Mouse (Mus musculus) embryonic facial prominence, embryonic 13.5 days (tissue): Measurements from ENCODE around the gene Zbtb16. TPM values are rescaled to one million over a fixed set of nuclear protein-coding genes. Genes with fewer than 3 reads are reported as not detected.

ENCODE experiments used
- ATAC-seq: fragments of 200-750 bp; cut with Nextera tagmentation; 2 replicates; pipeline ENCODE4 v1.8.0; 2017; ENCODE audit warnings: low read depth; ENCODE audit not compliant: insufficient number of reproducible peaks, insufficient read depth, low FRiP score, low TSS enrichment
- H3K27ac ChIP-seq: fragments of 300-500 bp; sonication (generic); 2 replicates; pipeline ENCODE4 v1.5.1; 2015; ENCODE audit warnings: moderate library complexity, mild to moderate bottlenecking, inconsistent platforms
- H3K27me3 ChIP-seq: fragments of 300-500 bp; sonication (generic); 2 replicates; pipeline ENCODE4 v1.6.1; 2015; ENCODE audit warnings: mild to moderate bottlenecking, inconsistent platforms
- H3K36me3 ChIP-seq: fragments of 300-500 bp; sonication (generic); 2 replicates; pipeline ENCODE4 v1.6.1; 2015; ENCODE audit warnings: mild to moderate bottlenecking, inconsistent platforms
- H3K4me1 ChIP-seq: fragments of 300-500 bp; sonication (generic); 2 replicates; pipeline ENCODE4 v1.6.1; 2015; ENCODE audit warnings: inconsistent platforms
- H3K4me2 ChIP-seq: fragments of 300-500 bp; sonication (generic); 2 replicates; pipeline ENCODE4 v1.6.1; 2015; ENCODE audit warnings: moderate library complexity, mild to moderate bottlenecking, inconsistent platforms
- H3K4me3 ChIP-seq: fragments of 300-500 bp; sonication (generic); 2 replicates; pipeline ENCODE4 v1.5.1; 2015; ENCODE audit warnings: mild to moderate bottlenecking, inconsistent platforms
- H3K9ac ChIP-seq: fragments of 300-500 bp; sonication (generic); 2 replicates; pipeline ENCODE4 v1.6.1; 2015; ENCODE audit warnings: mild to moderate bottlenecking, inconsistent platforms
- H3K9me3 ChIP-seq: fragments of 300-500 bp; sonication (generic); 2 replicates; pipeline ENCODE4 v1.6.1; 2016; ENCODE audit warnings: inconsistent platforms
- WGBS: fragments of 180-500 bp; shearing (Covaris S2); methylation state at CpG from one replicate; pipeline ENCODE4 v1.1.7; 2015; ENCODE audit warnings: mixed read lengths; 5-methylcytosine and 5-hydroxymethylcytosine counted together
- polyA plus RNA-seq: library from polyadenylated mRNA; unstranded; fragments of >200 nt; fragmentation: Nextera tagmentation; extraction: Ambion mirVana; gene quantifications from 2 replicates; pipeline ENCODE4 v1.2.1, GENCODE M21; 2015

Zbtb16 gene
- polyA plus RNA-seq, 1 experiment from 2014 or later = 2.2 TPM

DNA sequence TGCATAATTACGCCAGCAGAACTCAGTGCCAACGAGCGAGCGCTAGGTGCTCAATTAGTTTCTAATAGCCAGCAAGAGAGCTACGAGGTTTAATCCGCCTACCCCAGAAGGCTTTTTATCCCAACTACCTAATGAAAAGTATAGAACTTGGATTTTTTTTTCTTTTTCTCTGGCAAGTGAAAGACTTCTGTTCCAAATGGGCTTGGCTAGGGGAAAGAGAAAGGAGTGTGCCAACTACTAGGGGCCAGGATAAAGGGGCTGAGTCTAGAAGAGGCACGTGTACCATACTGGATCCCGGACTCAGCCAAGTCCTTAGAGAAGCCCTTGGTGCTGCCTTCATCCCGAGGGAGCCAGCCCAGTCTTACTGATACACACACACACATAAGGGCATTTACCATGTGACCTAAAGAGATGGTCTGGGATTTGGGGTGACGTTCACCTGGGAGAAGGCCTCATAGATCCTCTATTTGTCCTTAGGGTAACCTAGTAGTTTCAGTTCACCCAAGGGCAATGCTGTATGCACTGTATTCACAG is 105.5 kb downstream of the Zbtb16 start:
- 79% methylated on average over 10 of the region's 10 CpGs for WGBS
- Histone ChIP-seq H3K4me2 (no peak overlapping the region), H3K36me3 (no peaks in the 10 kb centered on the region), H3K27me3 (peaks cover 72% of the 10 kb centered on the region), H3K9me3 (no peaks in the 10 kb centered on the region), H3K9ac (no peak overlapping the region), H3K27ac (no peak overlapping the region), H3K4me1 (peaks cover 54% of the 10 kb centered on the region), H3K4me3 (no peak overlapping the region)
- ATAC-seq = no peak

DNA sequence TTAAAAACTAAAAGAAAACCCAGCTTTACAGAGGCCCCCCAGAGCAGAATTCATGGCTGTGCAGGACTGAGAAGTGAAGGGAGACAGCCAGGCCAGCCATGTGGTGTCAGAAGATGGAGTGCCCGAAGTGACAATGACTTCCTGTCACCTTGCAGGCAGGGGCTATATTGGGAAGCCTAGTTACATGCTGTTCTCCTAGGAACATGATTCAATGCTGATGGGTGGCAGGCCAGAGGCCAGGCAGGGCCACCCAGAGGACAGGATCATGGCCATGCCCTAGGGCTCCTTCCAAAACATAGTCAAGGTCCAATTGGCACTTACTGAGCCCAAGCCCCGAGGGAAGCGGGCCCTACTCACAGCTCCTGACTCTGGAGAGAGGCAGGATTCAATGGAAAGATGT is 106.6 kb downstream of the Zbtb16 start:
- Histone ChIP-seq H3K9ac (no peak overlapping the region), H3K27ac (no peak overlapping the region), H3K27me3 (peaks cover 66% of the 10 kb centered on the region), H3K4me1 (peaks cover 44% of the 10 kb centered on the region), H3K4me3 (no peak overlapping the region), H3K36me3 (no peaks in the 10 kb centered on the region), H3K9me3 (no peaks in the 10 kb centered on the region), H3K4me2 (no peak overlapping the region)
- no peak for ATAC-seq
- WGBS = 74% methylated on average over 3 of the region's 3 CpGs

DNA sequence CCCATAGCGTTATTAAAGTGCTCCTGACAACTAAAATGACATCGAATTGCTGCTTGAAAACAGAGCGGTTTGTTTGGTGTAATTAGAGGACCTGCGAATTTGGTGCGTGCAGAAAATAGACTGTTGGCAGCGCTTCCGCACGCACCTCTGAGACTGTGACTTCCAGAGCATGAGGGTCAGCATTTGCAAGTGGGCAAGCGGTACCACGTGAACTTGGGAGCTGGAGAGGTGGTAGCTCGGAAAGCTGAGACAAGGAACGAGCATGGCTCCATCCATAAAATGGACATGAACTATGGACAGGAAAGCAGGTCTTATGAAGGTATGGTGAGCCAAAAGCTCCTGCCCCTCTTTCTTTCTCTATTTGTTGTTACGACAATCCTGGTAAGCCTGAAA is 107.3 kb downstream of the Zbtb16 start:
- ATAC-seq = no peak
- Histone ChIP-seq H3K4me2 (no peak overlapping the region), H3K36me3 (no peaks in the 10 kb centered on the region), H3K27ac (no peak overlapping the region), H3K9me3 (no peaks in the 10 kb centered on the region), H3K27me3 (peaks cover 69% of the 10 kb centered on the region), H3K9ac (no peak overlapping the region), H3K4me3 (no peak overlapping the region), H3K4me1 (peaks cover 39% of the 10 kb centered on the region)
- WGBS = 43% methylated on average over 13 of the region's 13 CpGs

DNA sequence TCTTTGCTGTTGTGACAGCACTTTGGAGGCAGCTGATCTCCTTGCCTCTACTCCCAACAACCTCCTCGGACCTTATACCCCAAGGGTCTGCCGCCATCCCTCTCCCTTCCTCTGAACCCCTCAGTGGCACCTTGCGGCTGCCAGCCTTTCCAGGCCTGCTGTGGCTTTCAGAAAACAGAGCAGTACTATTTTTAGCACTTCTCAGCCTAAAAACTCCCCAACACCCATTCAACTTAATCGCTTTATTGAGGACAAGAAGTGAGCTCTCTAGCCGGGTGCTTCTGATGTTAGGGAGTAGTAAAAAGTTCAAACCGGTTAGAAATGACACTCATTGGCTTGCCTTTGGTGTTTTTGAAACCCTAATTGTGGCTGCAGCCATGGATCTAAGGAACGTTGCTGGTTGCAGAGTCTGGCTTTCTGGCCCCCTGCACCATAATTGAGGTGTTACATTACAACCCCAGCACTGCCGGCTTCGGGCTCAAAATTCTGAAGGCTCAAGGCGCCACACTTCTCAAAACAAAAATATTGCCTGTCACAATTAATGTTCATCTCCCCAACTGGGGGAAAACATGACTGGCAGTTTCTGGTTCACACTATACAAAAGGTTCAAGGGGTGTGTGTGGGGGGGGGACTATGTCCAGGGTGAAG is 107.8 kb downstream of the Zbtb16 start:
- H3K27ac ChIP-seq = peak overlapping the region; percentile 44; the same call in 1 of the 2 replicates
- ATAC-seq = no peak

DNA sequence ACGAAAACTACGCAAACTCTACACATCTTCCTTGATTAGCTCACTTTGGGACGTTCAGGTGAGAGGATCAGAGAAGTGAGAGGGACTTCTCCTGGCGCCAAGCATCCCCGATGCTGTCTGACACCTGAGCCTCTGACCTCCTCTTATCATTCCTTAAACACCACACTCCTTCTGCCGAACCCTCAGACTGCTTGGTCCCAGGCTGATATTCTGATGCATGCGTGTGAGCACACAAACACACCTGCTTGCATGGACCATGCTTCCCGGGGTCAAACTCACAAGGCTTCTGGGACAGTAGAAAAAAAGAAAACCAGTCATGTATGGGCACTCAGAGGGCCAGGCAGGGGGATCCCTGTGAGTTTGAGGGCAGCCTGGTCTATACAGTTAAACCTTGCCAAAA is 109.7 kb downstream of the Zbtb16 start:
- H3K27me3 ChIP-seq = peaks cover 49% of the 10 kb centered on the region
- no peak overlapping the region for H3K27ac ChIP-seq
- no peak overlapping the region for H3K4me3 ChIP-seq
- no peak overlapping the region for H3K9ac ChIP-seq
- H3K4me2 ChIP-seq = no peak overlapping the region
- no peaks in the 10 kb centered on the region for H3K9me3 ChIP-seq
- H3K36me3 ChIP-seq = no peaks in the 10 kb centered on the region
- WGBS = 81% methylated on average over 8 of the region's 8 CpGs
- H3K4me1 ChIP-seq = peaks cover 39% of the 10 kb centered on the region
- no peak for ATAC-seq

More for the DNA sequence above, 107.8 kb downstream of the Zbtb16 start:
- no peaks in the 10 kb centered on the region for H3K9me3 ChIP-seq
- H3K4me3 ChIP-seq = no peak overlapping the region
- H3K27me3 ChIP-seq = peaks cover 68% of the 10 kb centered on the region
- H3K9ac ChIP-seq = no peak overlapping the region
- H3K4me2 ChIP-seq = no peak overlapping the region
- whole genome bisulfite sequencing = 16% methylated on average over 10 of the region's 10 CpGs
- H3K4me1 ChIP-seq = peaks cover 40% of the 10 kb centered on the region
- H3K36me3 ChIP-seq = no peaks in the 10 kb centered on the region

DNA sequence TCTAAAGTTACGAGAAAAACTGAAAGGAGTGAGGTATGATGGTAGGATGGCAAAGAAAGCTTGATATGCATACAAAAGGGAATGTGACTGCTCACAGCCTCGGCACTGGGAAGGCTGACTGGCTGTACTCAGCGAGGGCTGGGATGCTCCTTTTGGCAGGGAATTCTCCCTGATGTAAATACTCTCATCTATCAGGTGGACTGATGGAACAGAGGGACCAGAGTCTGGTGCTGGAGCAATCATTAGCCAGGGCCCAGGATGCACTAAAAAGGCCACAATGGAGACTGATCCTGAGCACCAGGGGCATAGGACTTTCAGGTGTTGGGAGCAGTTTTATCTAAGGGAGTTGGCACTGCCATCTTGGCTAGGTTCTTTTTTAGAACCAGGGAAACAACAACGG is 110.1 kb downstream of the Zbtb16 start:
- H3K9ac ChIP-seq = no peak overlapping the region
- H3K27ac ChIP-seq = no peak overlapping the region
- H3K27me3 ChIP-seq = peaks cover 45% of the 10 kb centered on the region
- H3K36me3 ChIP-seq = no peaks in the 10 kb centered on the region
- H3K4me2 ChIP-seq = no peak overlapping the region
- 70% methylated on average over 4 of the region's 4 CpGs for WGBS
- no peak overlapping the region for H3K4me3 ChIP-seq
- no peak for ATAC-seq
- H3K4me1 ChIP-seq = peaks cover 39% of the 10 kb centered on the region
- no peaks in the 10 kb centered on the region for H3K9me3 ChIP-seq

DNA sequence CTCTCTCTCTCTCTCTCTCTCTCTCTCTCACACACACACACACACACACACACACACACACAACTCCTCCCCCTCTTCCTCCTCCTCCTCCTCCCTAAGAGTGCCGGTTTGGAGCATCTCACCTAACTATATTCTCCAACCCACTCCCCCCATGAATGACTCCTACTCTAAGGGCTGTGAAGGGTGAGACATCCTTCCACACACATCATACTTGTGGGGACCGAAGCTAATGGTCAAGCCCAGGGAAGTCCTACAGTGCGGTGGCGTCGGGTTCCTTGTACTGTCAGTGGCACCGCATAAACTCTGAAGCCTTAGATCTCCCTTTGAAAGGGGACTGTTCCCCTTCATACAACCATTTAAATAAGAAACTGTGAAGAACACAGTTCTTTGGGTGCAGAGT is 110.9 kb downstream of the Zbtb16 start:
- no peaks in the 10 kb centered on the region for H3K36me3 ChIP-seq
- H3K9me3 ChIP-seq = no peaks in the 10 kb centered on the region
- no peak overlapping the region for H3K9ac ChIP-seq
- H3K27ac ChIP-seq = no peak overlapping the region
- no peak overlapping the region for H3K4me2 ChIP-seq
- no peak overlapping the region for H3K4me3 ChIP-seq
- WGBS = 86% methylated on average over 6 of the region's 6 CpGs
- H3K27me3 ChIP-seq = peaks cover 43% of the 10 kb centered on the region
- peaks cover 39% of the 10 kb centered on the region for H3K4me1 ChIP-seq
- ATAC-seq = no peak

DNA sequence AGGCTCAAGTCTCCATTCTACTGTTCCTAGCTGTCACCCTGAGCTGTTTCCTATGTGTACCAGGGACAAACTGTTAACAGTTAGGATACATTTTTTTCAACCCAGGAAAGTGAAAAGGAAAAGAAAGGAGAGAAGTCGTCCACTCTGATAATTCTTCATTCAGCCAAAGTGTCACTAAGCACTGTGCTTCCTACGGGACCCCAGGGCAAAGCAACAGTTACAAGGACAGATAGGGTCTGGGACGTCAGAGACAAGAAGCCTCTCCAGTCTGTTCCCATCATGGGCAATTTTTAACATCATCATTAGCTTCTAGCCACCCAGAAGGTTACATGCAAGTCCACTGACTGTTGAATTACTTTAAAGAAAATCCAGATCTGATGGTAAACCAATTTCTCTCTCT is 111.3 kb downstream of the Zbtb16 start:
- H3K4me2 ChIP-seq = no peak overlapping the region
- H3K36me3 ChIP-seq = no peaks in the 10 kb centered on the region
- no peaks in the 10 kb centered on the region for H3K9me3 ChIP-seq
- ATAC-seq = no peak
- H3K4me1 ChIP-seq = peaks cover 38% of the 10 kb centered on the region
- WGBS = 51% methylated on average over 3 of the region's 3 CpGs
- H3K27me3 ChIP-seq = peaks cover 41% of the 10 kb centered on the region
- no peak overlapping the region for H3K9ac ChIP-seq
- H3K27ac ChIP-seq = no peak overlapping the region
- no peak overlapping the region for H3K4me3 ChIP-seq

DNA sequence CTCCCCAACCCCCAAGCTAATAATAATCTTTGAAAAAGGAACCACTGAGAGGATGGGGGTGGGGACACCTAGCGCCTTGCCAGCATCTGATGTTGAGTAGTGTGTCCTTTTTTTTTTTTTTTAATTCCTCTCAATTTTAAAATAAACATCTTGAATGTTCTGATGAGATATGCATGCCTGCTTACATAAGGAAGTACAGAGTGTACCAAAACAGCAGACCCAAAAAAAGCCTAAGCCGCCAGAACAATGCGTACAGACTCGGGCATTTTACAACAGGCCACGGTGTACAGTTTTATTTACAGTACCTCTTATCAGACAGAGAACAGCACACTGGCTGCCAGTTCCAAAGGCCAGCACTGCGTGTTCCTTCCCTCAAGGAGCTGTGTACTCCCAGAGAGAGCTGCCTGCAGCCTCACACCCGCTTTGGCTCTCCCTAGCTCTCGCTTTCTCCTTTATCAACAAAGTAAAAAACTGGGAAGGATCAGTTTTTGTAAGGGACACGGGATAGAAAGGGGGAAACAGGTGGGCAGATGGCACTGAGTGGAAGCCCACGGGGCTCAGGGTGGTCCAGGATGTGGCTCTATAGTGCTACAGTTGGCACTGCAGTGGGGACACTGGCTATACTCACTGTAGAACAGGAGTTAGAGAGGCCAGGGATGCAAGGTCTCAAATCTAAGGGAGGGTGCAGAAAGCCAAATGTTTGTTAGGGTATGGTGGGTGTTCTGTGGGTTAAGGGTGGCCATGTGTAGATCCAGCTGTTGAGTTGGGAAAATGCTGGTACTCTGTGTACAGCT is 112.3 kb downstream of the Zbtb16 start:
- Histone ChIP-seq H3K4me1 (peaks cover 28% of the 10 kb centered on the region), H3K27me3 (peaks cover 39% of the 10 kb centered on the region), H3K27ac (no peak overlapping the region), H3K4me3 (no peak overlapping the region), H3K9me3 (no peaks in the 10 kb centered on the region), H3K36me3 (no peaks in the 10 kb centered on the region), H3K9ac (no peak overlapping the region), H3K4me2 (no peak overlapping the region)
- ATAC-seq = no peak
- WGBS = 58% methylated on average over 10 of the region's 10 CpGs

DNA sequence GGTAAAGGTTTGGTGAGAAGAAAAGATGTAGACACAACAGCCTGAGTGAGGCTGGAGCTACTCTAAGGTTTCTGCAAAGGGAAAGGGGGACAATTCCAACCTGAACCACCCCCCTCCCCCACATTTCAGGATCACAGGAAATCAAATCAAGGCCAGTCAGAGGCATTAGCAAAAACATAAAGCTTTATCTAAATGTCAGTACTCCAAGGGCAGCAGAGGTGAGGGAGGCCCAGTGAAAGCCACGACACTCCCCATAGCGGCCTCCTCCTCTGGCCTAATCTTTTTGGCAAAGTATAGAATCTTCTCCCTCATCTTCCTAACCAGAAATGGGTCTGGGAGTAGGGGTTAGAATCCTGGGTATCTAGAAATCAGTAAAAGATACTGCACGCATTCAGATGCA is 113.0 kb downstream of the Zbtb16 start:
- no peak overlapping the region for H3K27ac ChIP-seq
- no peak for ATAC-seq
- no peaks in the 10 kb centered on the region for H3K36me3 ChIP-seq
- no peak overlapping the region for H3K9ac ChIP-seq
- H3K4me2 ChIP-seq = no peak overlapping the region
- no peak overlapping the region for H3K4me3 ChIP-seq
- H3K4me1 ChIP-seq = peaks cover 21% of the 10 kb centered on the region
- no peaks in the 10 kb centered on the region for H3K9me3 ChIP-seq
- 34% methylated on average over 3 of the region's 3 CpGs for WGBS
- peaks cover 40% of the 10 kb centered on the region for H3K27me3 ChIP-seq

DNA sequence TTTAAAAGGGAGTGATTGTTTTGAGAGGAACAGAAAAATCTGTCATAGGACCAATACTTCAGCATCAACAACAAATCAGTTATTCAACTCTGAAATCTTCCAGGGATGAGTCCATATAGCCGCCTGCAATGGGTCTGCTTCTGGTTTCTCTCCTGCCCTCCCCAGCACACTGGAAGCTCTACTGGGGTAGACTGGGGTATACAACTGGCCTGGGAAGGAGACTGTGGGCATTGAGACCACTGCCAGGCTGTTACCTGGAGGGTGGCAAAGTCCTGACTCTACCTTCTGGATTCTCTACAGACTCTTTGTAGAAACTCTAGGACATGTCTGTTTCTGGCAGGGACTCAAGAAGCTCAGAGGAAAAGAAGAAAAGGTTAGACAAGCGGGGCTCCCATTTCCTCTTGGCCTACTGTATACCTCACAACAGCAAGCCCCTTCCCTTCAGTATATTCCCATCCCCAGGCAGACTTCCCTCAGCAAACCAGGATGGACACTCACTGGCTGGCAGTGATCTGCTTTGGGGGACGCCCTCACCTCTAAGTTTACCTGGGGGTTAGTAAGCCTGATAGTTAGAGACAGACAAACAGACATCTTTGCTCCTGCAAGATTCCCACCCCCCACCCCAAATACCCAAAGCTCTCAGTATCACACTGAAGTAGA is 113.6 kb downstream of the Zbtb16 start:
- 83% methylated on average over 3 of the region's 3 CpGs for WGBS
- no peak for ATAC-seq
- H3K36me3 ChIP-seq = no peaks in the 10 kb centered on the region

More for the DNA sequence above, 113.6 kb downstream of the Zbtb16 start:
- Histone ChIP-seq H3K4me3 (no peak overlapping the region), H3K27me3 (peaks cover 38% of the 10 kb centered on the region), H3K27ac (no peak overlapping the region), H3K9me3 (no peaks in the 10 kb centered on the region), H3K4me2 (no peak overlapping the region), H3K9ac (0 out of 2 replicates have a peak overlapping the region, but pooled peaks have one; percentile 1), H3K4me1 (peaks cover 15% of the 10 kb centered on the region)
